Mouse (Mus musculus) lung, postnatal 0 days (tissue): ENCODE measurements around the gene Zfp90.

Source experiments
- CTCF ChIP-seq: IDR thresholded peaks from 2 replicates; pipeline ENCODE4 v1.5.1; 2016; ENCODE audit warnings: antibody characterized with exemption, mild to moderate bottlenecking
- EP300 ChIP-seq: IDR thresholded peaks from 2 replicates; pipeline ENCODE4 v1.6.1; 2016; ENCODE audit warnings: antibody characterized with exemption, mild to moderate bottlenecking, control low read depth

DNA sequence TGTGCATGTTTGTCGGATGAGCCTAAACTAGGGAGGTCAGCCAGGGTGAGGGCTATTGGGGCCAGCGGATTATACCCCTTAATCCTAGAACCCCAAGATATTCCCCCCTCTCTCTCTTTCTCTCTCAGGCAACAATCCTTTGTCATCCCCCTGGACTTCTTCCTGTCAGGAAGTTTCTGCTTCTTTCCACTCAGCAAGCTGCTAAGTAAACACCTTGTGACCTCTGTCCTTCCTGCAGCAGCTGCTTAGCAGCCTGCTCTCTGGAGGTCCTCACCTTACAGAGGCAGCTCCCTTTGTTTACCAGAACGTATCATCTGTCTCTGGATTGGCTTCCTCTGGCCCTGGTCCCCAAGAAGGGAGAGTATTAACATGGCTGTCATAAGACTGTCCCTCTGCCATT lies 10.3 kb upstream of the Zfp90 start:
- TF ChIP-seq CTCF, result no peak
- no peak for TF ChIP-seq EP300
